Mouse (Mus musculus) lung, postnatal 0 days (tissue): ENCODE measurements around the gene Pitpnc1. TPM values are rescaled to one million over a fixed set of nuclear protein-coding genes. Genes with fewer than 3 reads are reported as not detected.

ENCODE experiments used
- ATAC-seq: fragments of 200-750 bp; cut with Nextera tagmentation; 2 replicates; pipeline ENCODE4 v1.8.0; 2017; ENCODE audit warnings: moderate library complexity
- DNase-seq: peaks from one replicate; pipeline ENCODE4 v3.0.0-alpha.2; 2016; ENCODE audit warnings: low spot score
- H3K27ac ChIP-seq: fragments of 300-500 bp; sonication (generic); 2 replicates; pipeline ENCODE4 v1.5.1; 2014; ENCODE audit warnings: antibody characterized with exemption, mild to moderate bottlenecking, low read length, mixed read lengths
- H3K27me3 ChIP-seq: fragments of 300-500 bp; sonication (generic); replicated peaks from 2 replicates; pipeline ENCODE4 v1.6.1; 2014; ENCODE audit warnings: low read length, mixed read lengths; ENCODE audit not compliant: insufficient read depth
- H3K36me3 ChIP-seq: fragments of 300-500 bp; sonication (generic); 2 replicates; pipeline ENCODE4 v1.6.1; 2014; ENCODE audit warnings: low read length, mixed read lengths; ENCODE audit not compliant: insufficient read depth
- H3K4me1 ChIP-seq: fragments of 300-500 bp; sonication (generic); 2 replicates; pipeline ENCODE4 v1.6.1; 2014; ENCODE audit warnings: antibody characterized with exemption, low read depth, low read length, mixed read lengths; ENCODE audit not compliant: insufficient read depth
- H3K4me2 ChIP-seq: fragments of 300-500 bp; sonication (generic); replicated peaks from 2 replicates; pipeline ENCODE4 v1.6.1; 2014; ENCODE audit warnings: low read depth, mild to moderate bottlenecking, low read length, moderate library complexity, mixed read lengths
- H3K4me3 ChIP-seq: fragments of 300-500 bp; sonication (generic); 2 replicates; pipeline ENCODE4 v1.5.1; 2014; ENCODE audit warnings: low read depth, low read length
- H3K9ac ChIP-seq: fragments of 300-500 bp; sonication (generic); replicated peaks from 2 replicates; pipeline ENCODE4 v1.6.1; 2014; ENCODE audit warnings: low read depth, mild to moderate bottlenecking
- H3K9me3 ChIP-seq: fragments of 300-500 bp; sonication (generic); 2 replicates; pipeline ENCODE4 v1.6.1; 2016; ENCODE audit warnings: low read length, mixed read lengths
- CTCF ChIP-seq: IDR thresholded peaks from 2 replicates; pipeline ENCODE4 v1.5.1; 2016; ENCODE audit warnings: antibody characterized with exemption, mild to moderate bottlenecking
- EP300 ChIP-seq: IDR thresholded peaks from 2 replicates; pipeline ENCODE4 v1.6.1; 2016; ENCODE audit warnings: antibody characterized with exemption, mild to moderate bottlenecking, control low read depth
- WGBS: fragments of 180-500 bp; shearing (Covaris S2); extraction: QIAGEN DNeasy Blood & Tissue Kit; methylation state at CpG from one replicate; pipeline ENCODE4 v1.1.7; 2014; 5-methylcytosine and 5-hydroxymethylcytosine counted together
- polyA plus RNA-seq: library from polyadenylated mRNA; unstranded; fragments of >200 nt; fragmentation: Nextera tagmentation; extraction: Ambion mirVana; gene quantifications from 2 replicates; pipeline ENCODE4 v1.2.1, GENCODE M21; 2015

Pitpnc1 gene
- polyA plus RNA-seq, 1 experiment from 2014 or later = 16.3 TPM

GRCm38 (mm10) chr11:107263838-107264237 is 206.7 kb downstream of the Pitpnc1 start:
- 76% methylated on average over 9 of the region's 9 CpGs for WGBS
- ATAC-seq (no peak), DNase-seq (no peak)

GRCm38 (mm10) chr11:107259428-107259827 is 211.1 kb downstream of the Pitpnc1 start:
- 93% methylated on average over 7 of the region's 7 CpGs for WGBS
- no peak overlapping the region for H3K9ac ChIP-seq
- no peak overlapping the region for H3K27ac ChIP-seq
- TF ChIP-seq EP300 (no peak), CTCF (no peak)
- ATAC-seq = no peak
- no peaks in the 10 kb centered on the region for H3K4me1 ChIP-seq
- H3K27me3 ChIP-seq = no peaks in the 10 kb centered on the region
- no peak for DNase-seq
- no peak overlapping the region for H3K4me2 ChIP-seq
- H3K36me3 ChIP-seq = no peaks in the 10 kb centered on the region
- no peaks in the 10 kb centered on the region for H3K9me3 ChIP-seq
- no peak overlapping the region for H3K4me3 ChIP-seq

More at GRCm38 (mm10) chr11:107263838-107264237, 206.7 kb downstream of the Pitpnc1 start:
- TF ChIP-seq CTCF (no peak), EP300 (no peak)
- H3K27ac ChIP-seq = no peak overlapping the region
- H3K9me3 ChIP-seq = peaks cover 3% of the 10 kb centered on the region; the same call in 1 of the 2 replicates
- H3K36me3 ChIP-seq = no peaks in the 10 kb centered on the region
- no peak overlapping the region for H3K4me3 ChIP-seq
- no peaks in the 10 kb centered on the region for H3K27me3 ChIP-seq
- no peak overlapping the region for H3K4me2 ChIP-seq
- no peaks in the 10 kb centered on the region for H3K4me1 ChIP-seq
- no peak overlapping the region for H3K9ac ChIP-seq

DNA sequence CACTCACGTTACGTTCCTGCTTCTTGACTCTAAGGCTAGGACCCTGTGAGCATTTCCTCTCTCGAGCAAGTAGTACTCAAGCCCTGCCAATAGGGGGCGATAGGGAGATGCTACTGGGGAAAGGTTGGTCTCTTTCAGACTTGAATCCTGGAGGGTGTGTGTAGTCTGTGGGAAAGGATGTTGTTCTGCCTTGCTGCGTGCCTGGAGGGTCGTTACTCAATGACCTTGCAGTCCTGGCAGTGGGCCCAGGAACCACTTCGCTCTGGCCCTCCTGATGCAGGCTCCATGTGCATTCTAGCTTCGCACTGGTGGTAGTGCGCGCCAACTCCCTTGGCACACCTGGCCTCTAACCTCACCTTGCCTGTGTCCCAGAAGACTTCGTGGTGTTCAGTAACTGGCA is 215.3 kb downstream of the Pitpnc1 start:
- Histone ChIP-seq H3K9me3 (no peaks in the 10 kb centered on the region), H3K27me3 (no peaks in the 10 kb centered on the region), H3K9ac (no peak overlapping the region), H3K27ac (no peak overlapping the region), H3K4me3 (no peak overlapping the region), H3K36me3 (0 out of 2 replicates have a peak, but pooled peaks cover 5% of the 10 kb centered on the region), H3K4me1 (no peaks in the 10 kb centered on the region), H3K4me2 (no peak overlapping the region)
- WGBS = 59% methylated on average over 11 of the region's 11 CpGs
- TF ChIP-seq EP300 = no peak
- TF ChIP-seq CTCF = peak; percentile 67
- DNase-seq (peak; percentile 55), ATAC-seq (peak; percentile 60)

DNA sequence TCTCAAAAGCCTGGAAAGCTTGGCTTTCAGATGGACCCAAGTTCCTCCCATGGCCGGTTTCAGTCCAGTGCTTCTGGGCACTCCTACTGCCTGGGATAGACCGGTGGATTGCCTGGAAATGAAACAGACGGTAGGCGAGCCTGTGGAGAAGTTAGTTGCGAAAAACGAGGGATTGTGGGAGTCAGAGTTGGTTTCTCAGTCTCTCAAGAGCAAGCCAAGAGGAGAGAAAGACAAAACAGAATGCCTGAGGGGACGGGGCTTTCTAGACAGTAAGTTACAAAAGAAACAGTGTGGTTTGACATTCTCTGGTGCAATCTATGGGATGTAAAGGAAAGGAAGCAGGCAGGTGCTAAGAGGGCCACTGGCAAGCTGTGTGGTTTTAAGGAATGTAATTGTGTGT is 216.3 kb downstream of the Pitpnc1 start:
- Histone ChIP-seq H3K36me3 (0 out of 2 replicates have a peak, but pooled peaks cover 5% of the 10 kb centered on the region), H3K4me3 (no peak overlapping the region), H3K4me1 (no peaks in the 10 kb centered on the region), H3K9me3 (no peaks in the 10 kb centered on the region), H3K27me3 (no peaks in the 10 kb centered on the region), H3K9ac (no peak overlapping the region), H3K4me2 (no peak overlapping the region), H3K27ac (no peak overlapping the region)
- no peak for ATAC-seq
- TF ChIP-seq CTCF = no peak
- TF ChIP-seq EP300 = no peak
- no peak for DNase-seq
- 88% methylated on average over 7 of the region's 7 CpGs for WGBS

- Histone ChIP-seq H3K4me3 (no peak overlapping the region), H3K27ac (no peak overlapping the region), H3K27me3 (no peaks in the 10 kb centered on the region), H3K9ac (no peak overlapping the region), H3K36me3 (0 out of 2 replicates have a peak, but pooled peaks cover 5% of the 10 kb centered on the region), H3K4me2 (no peak overlapping the region), H3K4me1 (no peaks in the 10 kb centered on the region), H3K9me3 (no peaks in the 10 kb centered on the region)
- ATAC-seq (no peak), DNase-seq (no peak)
- 91% methylated on average over 10 of the region's 10 CpGs for WGBS
- no peak for TF ChIP-seq CTCF
These were observed 218.5 kb downstream of the Pitpnc1 start for GRCm38 (mm10) chr11:107252026-107252425.

- 0 out of 2 replicates have a peak, but pooled peaks cover 5% of the 10 kb centered on the region for H3K36me3 ChIP-seq
- no peak overlapping the region for H3K4me2 ChIP-seq
- WGBS = 84% methylated on average over 7 of the region's 7 CpGs
- no peaks in the 10 kb centered on the region for H3K4me1 ChIP-seq
- TF ChIP-seq EP300 = no peak
- peak; percentile 6; the same call in 1 of the 2 replicates for TF ChIP-seq CTCF
- no peak overlapping the region for H3K9ac ChIP-seq
- ATAC-seq (no peak), DNase-seq (no peak)
- H3K27me3 ChIP-seq = no peaks in the 10 kb centered on the region
- no peak overlapping the region for H3K27ac ChIP-seq
- no peak overlapping the region for H3K4me3 ChIP-seq
- H3K9me3 ChIP-seq = no peaks in the 10 kb centered on the region
These were observed 219.0 kb downstream of the Pitpnc1 start for GRCm38 (mm10) chr11:107251460-107251859.

DNA sequence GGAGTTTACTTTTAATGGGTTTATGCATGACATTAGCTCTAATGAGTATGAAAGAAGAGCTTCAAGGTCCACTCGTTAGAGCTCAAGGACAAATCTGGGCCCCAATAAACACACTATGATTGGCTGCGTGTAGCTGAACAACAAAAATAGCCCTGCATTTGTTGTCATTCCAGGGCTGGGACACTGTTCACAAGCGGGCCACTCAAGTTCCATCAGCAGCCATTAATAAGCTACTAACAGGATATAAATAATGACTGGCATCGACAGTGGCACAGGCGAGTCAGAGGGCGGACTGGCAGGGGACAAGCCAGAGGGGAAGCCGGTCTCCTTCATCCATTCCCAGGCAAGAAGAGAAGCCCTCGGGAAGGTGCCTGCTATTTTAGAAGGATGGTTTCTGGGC is 219.6 kb downstream of the Pitpnc1 start:
- Histone ChIP-seq H3K4me3 (no peak overlapping the region), H3K36me3 (0 out of 2 replicates have a peak, but pooled peaks cover 5% of the 10 kb centered on the region), H3K27me3 (no peaks in the 10 kb centered on the region), H3K4me1 (no peaks in the 10 kb centered on the region), H3K4me2 (no peak overlapping the region), H3K9me3 (no peaks in the 10 kb centered on the region), H3K9ac (no peak overlapping the region), H3K27ac (no peak overlapping the region)
- DNase-seq = no peak
- 93% methylated on average over 8 of the region's 8 CpGs for WGBS
- TF ChIP-seq CTCF = no peak
- TF ChIP-seq EP300 = no peak
- no peak for ATAC-seq
